Mouse (Mus musculus): Measurements from ENCODE around the gene Dhx34.

GRCm38 (mm10) chr7:16239554-16239997 is 17.7 kb upstream of the Dhx34 start:
- no peak for TF ChIP-seq CTCF (IDR thresholded peaks at IDR 0.05; ENCODE audit: borderline replicate concordance, insufficient read depth, low read depth, low read length)
- TF ChIP-seq POLR2A (IDR thresholded peaks at IDR 0.05; ENCODE audit: borderline replicate concordance, insufficient read depth, low read length) = no peak
